Mouse (Mus musculus) forebrain, embryonic 11.5 days (tissue): ENCODE data around the gene Ccdc65. TPM values are rescaled to one million over a fixed set of nuclear protein-coding genes. Genes with fewer than 3 reads are reported as not detected.

Experiments used
- ATAC-seq: fragments of 200-750 bp; cut with Nextera tagmentation; replicated peaks from 2 replicates; pipeline ENCODE4 v1.8.0; 2017; ENCODE audit warnings: moderate TSS enrichment; ENCODE audit not compliant: low FRiP score
- DNase-seq: peaks from one replicate; pipeline ENCODE4 v3.0.0-alpha.2; 2017; ENCODE audit warnings: low spot score
- H3K27ac ChIP-seq: fragments of 300-500 bp; sonication (generic); 2 replicates; pipeline ENCODE4 v1.5.1; 2014; ENCODE audit warnings: low read depth, low read length
- H3K27me3 ChIP-seq: fragments of 300-500 bp; sonication (generic); 2 replicates; pipeline ENCODE4 v1.6.1; 2014; ENCODE audit warnings: mild to moderate bottlenecking, low read length, mixed read lengths; ENCODE audit not compliant: control insufficient read depth, insufficient read depth
- H3K36me3 ChIP-seq: fragments of 300-500 bp; sonication (generic); 2 replicates; pipeline ENCODE4 v1.6.1; 2014; ENCODE audit warnings: mild to moderate bottlenecking, low read length, moderate library complexity, mixed read lengths; ENCODE audit not compliant: control insufficient read depth, insufficient read depth
- H3K4me1 ChIP-seq: fragments of 300-500 bp; sonication (generic); replicated peaks from 2 replicates; pipeline ENCODE4 v1.6.1; 2014; ENCODE audit warnings: low read length, mixed read lengths; ENCODE audit not compliant: control insufficient read depth, insufficient read depth
- H3K4me2 ChIP-seq: fragments of 300-500 bp; sonication (generic); 2 replicates; pipeline ENCODE4 v1.6.1; 2014; ENCODE audit warnings: low read depth, mild to moderate bottlenecking, low read length, moderate library complexity, mixed read lengths; ENCODE audit not compliant: severe bottlenecking
- H3K4me3 ChIP-seq: fragments of 300-500 bp; sonication (generic); 2 replicates; pipeline ENCODE4 v1.5.1; 2014; ENCODE audit warnings: low read depth, low read length
- H3K9ac ChIP-seq: fragments of 300-500 bp; sonication (generic); 2 replicates; pipeline ENCODE4 v1.6.1; 2014; ENCODE audit warnings: low read length
- H3K9me3 ChIP-seq: fragments of 300-500 bp; sonication (generic); 2 replicates; pipeline ENCODE4 v1.6.1; 2016; ENCODE audit warnings: low read length, mixed read lengths; ENCODE audit not compliant: control insufficient read depth
- WGBS: fragments of 180-500 bp; shearing (Covaris S2); extraction: QIAGEN DNeasy Blood & Tissue Kit; methylation state at CpG from one replicate; pipeline ENCODE4 v1.1.7; 2014; 5-methylcytosine and 5-hydroxymethylcytosine counted together
- polyA plus RNA-seq: library from polyadenylated mRNA; unstranded; fragments of >200 nt; fragmentation: Nextera tagmentation; extraction: Ambion mirVana; gene quantifications from 2 replicates; pipeline ENCODE4 v1.2.1, GENCODE M21; 2014

Gene Ccdc65
- polyA plus RNA-seq, 1 experiment from 2014 or later, result 0.92 TPM

DNA sequence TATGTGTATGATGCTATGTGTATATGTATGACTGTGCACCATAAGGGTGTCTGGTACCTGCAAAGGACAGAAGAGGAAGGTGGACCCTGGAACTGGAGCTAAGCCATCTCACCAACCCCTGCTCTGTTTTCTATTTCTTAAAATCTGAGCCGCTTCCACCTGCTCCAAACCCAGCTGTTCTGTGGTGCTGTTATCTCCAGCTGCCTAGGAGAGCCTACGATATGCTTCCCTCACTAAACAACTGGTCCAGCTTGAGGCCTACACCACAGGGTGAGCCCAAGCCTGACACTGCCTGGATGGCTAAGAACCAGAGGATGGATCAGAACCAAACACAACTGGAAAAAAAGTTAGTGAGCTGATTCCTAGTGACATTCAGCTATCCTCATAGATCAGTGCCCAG, 46.1 kb downstream of the Ccdc65 start:
- no peak overlapping the region for H3K4me2 ChIP-seq
- H3K36me3 ChIP-seq, result no peaks in the 10 kb centered on the region; the same call in 1 of the 2 replicates
- H3K27me3 ChIP-seq, result no peaks in the 10 kb centered on the region
- DNase-seq (no peak), ATAC-seq (no peak)
- 92% methylated on average over 2 of the region's 2 CpGs for WGBS
- H3K9me3 ChIP-seq, result no peaks in the 10 kb centered on the region
- H3K27ac ChIP-seq, result no peak overlapping the region
- no peak overlapping the region for H3K4me3 ChIP-seq
- no peak overlapping the region for H3K9ac ChIP-seq
- H3K4me1 ChIP-seq, result peaks cover 1% of the 10 kb centered on the region; the same call in 1 of the 2 replicates

DNA sequence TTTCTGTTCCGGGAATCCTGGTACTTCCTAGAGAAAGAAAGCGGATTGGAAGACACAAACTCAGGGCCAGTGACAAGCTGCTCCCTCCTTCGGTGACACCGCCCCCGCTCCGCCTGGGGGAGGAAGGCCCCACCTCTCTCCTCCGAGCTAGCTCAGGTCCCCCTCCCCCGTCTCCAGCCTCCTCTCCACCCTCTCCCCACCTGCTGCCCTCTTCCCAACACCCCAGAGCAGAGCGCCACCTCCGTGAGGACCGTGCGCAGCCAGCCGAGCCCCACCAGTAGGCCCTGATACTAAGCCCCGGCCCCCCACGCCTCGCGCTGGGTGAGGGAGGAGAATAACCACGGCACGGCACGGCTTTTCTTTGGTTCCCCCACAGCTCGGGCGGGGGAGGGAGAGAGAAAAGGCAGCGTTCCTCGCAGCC, 54.2 kb downstream of the Ccdc65 start:
- Histone ChIP-seq H3K9ac (peak overlapping the region; percentile 93), H3K4me2 (peak overlapping the region; percentile 80), H3K27ac (peak overlapping the region; percentile 75; the same call in 1 of the 2 replicates), H3K4me3 (peak overlapping the region; percentile 98), H3K9me3 (no peaks in the 10 kb centered on the region), H3K4me1 (peaks cover 6% of the 10 kb centered on the region), H3K36me3 (no peaks in the 10 kb centered on the region; the same call in 1 of the 2 replicates), H3K27me3 (peaks cover 14% of the 10 kb centered on the region)
- WGBS, result 0% methylated on average over 23 of the region's 24 CpGs
- peak; percentile 87 for DNase-seq
- peak; percentile 80 for ATAC-seq

DNA sequence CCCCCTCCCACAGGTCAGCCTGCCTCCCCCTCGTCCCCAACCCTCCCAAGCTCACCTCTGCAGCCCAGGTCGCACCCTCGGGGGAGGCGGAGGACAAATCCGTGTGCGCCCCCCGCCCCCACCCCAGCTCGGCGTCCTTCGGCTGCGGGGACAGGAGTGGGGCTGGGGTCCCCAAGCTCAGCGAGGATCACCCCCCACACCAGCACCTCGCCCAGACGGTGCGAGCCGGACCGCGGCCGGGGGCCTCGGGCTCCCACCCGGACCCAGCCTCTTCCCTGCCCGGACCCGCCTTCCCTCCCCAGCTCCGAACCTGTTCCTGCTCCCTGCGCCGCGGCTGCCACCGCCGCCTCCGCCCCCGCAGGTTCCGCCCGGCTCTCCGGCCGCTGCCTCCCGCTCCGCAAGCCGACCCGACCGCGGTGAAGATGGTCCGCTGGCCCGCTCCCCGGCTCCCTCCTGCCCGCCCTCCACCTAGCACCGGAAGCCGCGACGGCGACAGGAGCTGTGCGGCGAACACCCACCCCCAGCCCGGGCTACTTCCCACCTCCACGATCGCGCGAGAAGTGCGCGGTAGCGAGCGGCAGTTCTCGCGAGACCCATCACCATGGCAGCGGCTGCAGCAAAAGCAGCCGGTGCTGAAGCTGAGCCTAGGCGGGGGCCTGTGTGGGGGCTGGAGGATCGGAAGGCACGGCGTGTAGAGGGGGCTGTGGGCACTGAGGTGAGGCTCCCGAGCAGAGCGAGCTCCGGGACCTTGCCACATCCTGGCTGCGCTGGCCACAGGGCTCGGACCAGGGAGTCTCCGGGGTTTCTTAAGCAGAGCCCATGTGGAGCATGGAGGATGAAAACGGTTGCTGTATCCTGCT, 54.9 kb downstream of the Ccdc65 start, which contains the start of gene Arf3:
Gene Arf3, minus strand, starts transcription at position 545 of the 860 bp plus-strand sequence.
- Histone ChIP-seq H3K9ac (peak within 1 kb of the TSS; percentile 93), H3K4me1 (peaks cover 6% of the 10 kb centered on the region), H3K27me3 (peaks cover 14% of the 10 kb centered on the region), H3K9me3 (no peaks in the 10 kb centered on the region), H3K4me2 (peak within 1 kb of the TSS; percentile 80), H3K36me3 (no peaks in the 10 kb centered on the region; the same call in 1 of the 2 replicates), H3K4me3 (peak within 1 kb of the TSS; percentile 98), H3K27ac (peak within 1 kb of the TSS; percentile 75)
- peak; percentile 95 for ATAC-seq
- WGBS, result under 1% methylated on average over 59 of the region's 76 CpGs
- peak; percentile 98 for DNase-seq

DNA sequence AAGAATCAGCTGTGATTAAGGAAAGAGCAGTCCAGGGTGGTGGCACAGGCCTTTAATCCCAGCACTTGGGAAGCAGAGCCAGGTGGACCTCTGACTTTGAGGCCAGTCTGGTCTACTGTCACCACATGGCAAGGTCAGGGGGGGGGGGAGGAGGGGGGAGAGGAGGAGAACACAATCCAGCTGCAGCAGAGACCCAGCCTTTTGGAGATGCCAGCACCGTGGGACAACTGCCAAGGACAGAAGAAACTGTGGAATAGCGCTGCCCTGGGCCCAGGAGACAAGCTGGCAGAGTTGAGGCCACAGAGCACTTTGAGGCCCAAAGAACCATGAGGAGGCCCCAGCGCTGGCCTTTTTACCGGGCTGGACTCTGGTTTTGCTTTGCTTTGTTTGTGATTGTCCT, 57.9 kb downstream of the Ccdc65 start:
- DNase-seq, result no peak
- peaks cover 6% of the 10 kb centered on the region for H3K4me1 ChIP-seq
- H3K9me3 ChIP-seq, result no peaks in the 10 kb centered on the region
- H3K4me2 ChIP-seq, result no peak overlapping the region
- H3K9ac ChIP-seq, result no peak overlapping the region
- H3K4me3 ChIP-seq, result no peak overlapping the region
- no peaks in the 10 kb centered on the region for H3K36me3 ChIP-seq
- no peak for ATAC-seq
- no peak overlapping the region for H3K27ac ChIP-seq
- WGBS, result 69% methylated on average over 4 of the region's 4 CpGs
- H3K27me3 ChIP-seq, result peaks cover 33% of the 10 kb centered on the region

DNA sequence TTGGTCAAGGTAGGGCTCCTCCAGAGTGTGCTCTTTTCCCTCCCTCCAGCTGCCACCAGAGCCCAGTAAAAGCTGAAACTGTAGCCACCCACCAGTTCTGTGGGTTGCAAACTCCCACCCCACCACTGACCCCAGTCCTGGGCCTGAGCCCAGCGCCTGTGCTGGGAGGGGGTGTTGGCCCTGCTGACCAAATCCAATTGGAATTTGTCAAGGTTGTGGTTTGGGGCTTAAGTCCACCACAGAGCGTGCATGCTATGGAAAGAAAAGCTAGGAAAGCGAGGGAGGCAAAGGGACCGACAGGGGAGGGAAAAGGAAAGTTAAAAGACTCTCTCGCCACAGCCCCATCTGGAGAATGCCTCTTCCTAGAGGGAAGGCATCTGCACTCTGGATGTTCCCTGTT, 60.3 kb downstream of the Ccdc65 start:
- no peak for DNase-seq
- Histone ChIP-seq H3K9ac (no peak overlapping the region), H3K4me1 (peaks cover 7% of the 10 kb centered on the region; the same call in 1 of the 2 replicates), H3K4me2 (no peak overlapping the region), H3K9me3 (no peaks in the 10 kb centered on the region), H3K27ac (no peak overlapping the region), H3K36me3 (no peaks in the 10 kb centered on the region), H3K27me3 (peaks cover 56% of the 10 kb centered on the region), H3K4me3 (no peak overlapping the region)
- WGBS, result 25% methylated on average over 5 of the region's 5 CpGs
- no peak for ATAC-seq

DNA sequence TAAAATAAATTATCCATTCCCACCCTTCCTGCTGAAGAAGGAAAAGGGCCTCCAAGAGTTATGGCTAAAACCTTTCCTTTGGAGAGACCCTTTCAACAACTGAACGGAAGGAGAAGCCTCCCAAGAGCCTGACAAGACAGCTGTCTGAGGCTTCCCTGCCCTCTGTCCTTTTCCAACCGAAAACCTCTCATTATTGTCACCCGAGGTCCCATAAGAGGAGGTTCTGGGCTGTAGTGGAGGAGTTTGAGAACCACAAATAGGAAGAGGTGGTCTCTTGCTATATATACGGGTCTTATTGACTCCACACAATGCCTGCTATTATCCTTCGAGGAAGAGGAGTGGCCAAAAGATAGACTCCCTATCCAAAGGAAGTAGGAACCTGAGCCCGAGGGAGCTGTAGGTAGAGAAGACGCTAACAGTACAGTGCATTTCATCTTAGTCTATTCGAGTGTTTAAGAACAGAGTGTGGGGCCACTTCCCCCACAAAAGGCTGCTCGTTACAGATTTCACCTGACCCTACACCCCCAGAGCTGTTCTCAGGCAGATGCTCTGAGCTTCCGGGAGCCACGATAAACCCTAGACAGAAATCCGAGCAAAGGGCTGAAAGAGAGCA, 63.9 kb downstream of the Ccdc65 start:
- peaks cover 10% of the 10 kb centered on the region; the same call in 1 of the 2 replicates for H3K4me1 ChIP-seq
- 2% methylated on average over 12 of the region's 12 CpGs for WGBS
- H3K4me2 ChIP-seq, result peak overlapping the region; percentile 19; the same call in 1 of the 2 replicates
- no peak overlapping the region for H3K9ac ChIP-seq
- H3K9me3 ChIP-seq, result no peaks in the 10 kb centered on the region
- peaks cover 79% of the 10 kb centered on the region for H3K27me3 ChIP-seq
- DNase-seq (no peak), ATAC-seq (no peak)
- H3K4me3 ChIP-seq, result no peak overlapping the region
- no peaks in the 10 kb centered on the region for H3K36me3 ChIP-seq
- H3K27ac ChIP-seq, result no peak overlapping the region

DNA sequence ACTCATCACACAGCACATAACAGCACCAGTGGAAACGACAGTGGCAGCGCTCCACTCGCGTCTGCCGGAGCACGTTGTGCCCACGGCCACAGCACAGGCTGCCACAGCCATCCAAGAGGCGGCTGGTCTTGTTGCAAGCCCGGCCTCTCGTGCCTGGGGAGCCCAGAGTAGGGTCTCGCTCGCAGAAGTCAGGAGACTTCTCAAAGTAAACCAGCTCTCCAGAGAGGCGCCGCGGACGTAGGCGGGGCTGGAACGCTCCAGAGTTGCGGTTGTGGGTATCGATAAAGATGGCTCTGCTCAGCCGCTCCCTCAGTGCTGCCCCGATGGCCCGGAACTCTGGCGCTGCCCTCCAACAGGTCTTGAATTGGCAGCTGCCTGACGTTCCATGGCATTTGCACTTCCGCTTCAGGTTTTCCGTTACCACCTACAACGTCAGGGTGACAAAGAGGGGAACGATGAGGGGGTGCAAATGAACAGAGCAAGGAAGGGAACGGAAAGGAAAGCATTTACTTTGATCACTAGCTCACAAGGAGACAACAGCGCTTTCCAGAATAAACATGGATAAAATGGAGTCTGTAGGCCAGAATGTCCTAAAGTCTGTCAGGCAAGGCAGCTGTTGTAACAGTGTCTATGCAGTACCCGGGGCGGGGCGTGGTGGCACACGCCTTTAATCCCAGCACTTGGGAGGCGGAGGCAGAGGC, 64.7 kb downstream of the Ccdc65 start:
- Histone ChIP-seq H3K9me3 (no peaks in the 10 kb centered on the region), H3K27me3 (peaks cover 86% of the 10 kb centered on the region), H3K9ac (no peak overlapping the region), H3K4me3 (no peak overlapping the region), H3K27ac (no peak overlapping the region), H3K4me2 (peak overlapping the region; percentile 19; the same call in 1 of the 2 replicates), H3K4me1 (peaks cover 13% of the 10 kb centered on the region), H3K36me3 (no peaks in the 10 kb centered on the region)
- DNase-seq (peak; percentile 63), ATAC-seq (no peak)
- WGBS, result 2% methylated on average over 36 of the region's 36 CpGs
